Mouse (Mus musculus) testis, adult 2 months (tissue): ENCODE measurements at regions not wholly inside any gene's neighbourhood (a gene's known extent, or its start where the extent isn't known, plus 50 kb on each side); places are given as distances from the start of the nearest gene placed in this dataset.

Source experiments
- H3K27ac ChIP-seq: fragments of 200-500 bp; 2 replicates; pipeline ENCODE4 v1.5.1; 2012; ENCODE audit warnings: low read depth, low read length; ENCODE audit not compliant: control insufficient read depth, insufficient read depth
- H3K27me3 ChIP-seq: fragments of 200-500 bp; 2 replicates; pipeline ENCODE4 v1.6.1; 2012; ENCODE audit warnings: mild to moderate bottlenecking, low read length, moderate library complexity; ENCODE audit not compliant: control insufficient read depth, insufficient read depth
- H3K36me3 ChIP-seq: fragments of 200-500 bp; 2 replicates; pipeline ENCODE4 v1.6.1; 2012; ENCODE audit warnings: mild to moderate bottlenecking, low read length; ENCODE audit not compliant: control insufficient read depth, insufficient read depth
- H3K4me1 ChIP-seq: fragments of 200-500 bp; 2 replicates; pipeline ENCODE4 v1.6.1; 2012; ENCODE audit warnings: low read length; ENCODE audit not compliant: control insufficient read depth, insufficient read depth
- H3K4me3 ChIP-seq: fragments of 200-500 bp; 2 replicates; pipeline ENCODE4 v1.5.1; 2012; ENCODE audit warnings: low read depth, mild to moderate bottlenecking, low read length, moderate library complexity, mixed read lengths; ENCODE audit not compliant: control insufficient read depth
- CTCF ChIP-seq: fragments of 200-500 bp; IDR thresholded peaks from 2 replicates; pipeline ENCODE4 v1.5.1; 2012; ENCODE audit warnings: low read depth, mild to moderate bottlenecking, inconsistent platforms, low read length, moderate library complexity; ENCODE audit not compliant: control insufficient read depth, insufficient read depth, insufficient replicate concordance
- POLR2A ChIP-seq: fragments of 200-500 bp; IDR thresholded peaks from 2 replicates; pipeline ENCODE4 v1.6.1; 2012; ENCODE audit warnings: low read depth, mild to moderate bottlenecking, inconsistent platforms, low read length, moderate library complexity; ENCODE audit not compliant: control insufficient read depth

- no peak overlapping the region for H3K4me3 ChIP-seq
- no peaks in the 10 kb centered on the region for H3K36me3 ChIP-seq
- H3K27ac ChIP-seq: no peak overlapping the region
- H3K27me3 ChIP-seq: no peaks in the 10 kb centered on the region
- no peak for TF ChIP-seq POLR2A
- TF ChIP-seq CTCF: peak; percentile 80; the same call in 1 of the 2 replicates
- H3K4me1 ChIP-seq: peaks cover 7% of the 10 kb centered on the region
Measured at GRCm38 (mm10) chr2:75152477-75152990, 326.9 kb downstream of the Mtx2 start.

GRCm38 (mm10) chr2:75154448-75154847 lies 328.8 kb downstream of the Mtx2 start:
- Histone ChIP-seq H3K4me1 (peaks cover 3% of the 10 kb centered on the region; the same call in 1 of the 2 replicates), H3K27ac (peak overlapping the region; percentile 25; the same call in 1 of the 2 replicates), H3K27me3 (no peaks in the 10 kb centered on the region), H3K4me3 (no peak overlapping the region), H3K36me3 (no peaks in the 10 kb centered on the region)
- no peak for TF ChIP-seq POLR2A
- TF ChIP-seq CTCF: no peak

GRCm38 (mm10) chr2:75158581-75158980 lies 333.0 kb downstream of the Mtx2 start:
- TF ChIP-seq CTCF (no peak), POLR2A (no peak)
- Histone ChIP-seq H3K4me1 (no peaks in the 10 kb centered on the region), H3K27ac (no peak overlapping the region), H3K27me3 (no peaks in the 10 kb centered on the region), H3K36me3 (no peaks in the 10 kb centered on the region), H3K4me3 (no peak overlapping the region)

GRCm38 (mm10) chr2:75161075-75161474 lies 335.5 kb downstream of the Mtx2 start:
- TF ChIP-seq POLR2A: no peak
- no peak for TF ChIP-seq CTCF
- Histone ChIP-seq H3K4me3 (no peak overlapping the region), H3K36me3 (no peaks in the 10 kb centered on the region)

GRCm38 (mm10) chr2:75164987-75165386 lies 339.4 kb downstream of the Mtx2 start:
- no peaks in the 10 kb centered on the region for H3K4me1 ChIP-seq
- no peak overlapping the region for H3K27ac ChIP-seq
- no peaks in the 10 kb centered on the region for H3K27me3 ChIP-seq
- no peaks in the 10 kb centered on the region for H3K36me3 ChIP-seq
- H3K4me3 ChIP-seq: no peak overlapping the region
- TF ChIP-seq CTCF (no peak), POLR2A (no peak)

More at GRCm38 (mm10) chr2:75161075-75161474, 335.5 kb downstream of the Mtx2 start:
- Histone ChIP-seq H3K27me3 (no peaks in the 10 kb centered on the region), H3K4me1 (no peaks in the 10 kb centered on the region), H3K27ac (no peak overlapping the region)

- Histone ChIP-seq H3K4me3 (no peak overlapping the region), H3K27me3 (no peaks in the 10 kb centered on the region), H3K36me3 (no peaks in the 10 kb centered on the region), H3K4me1 (no peaks in the 10 kb centered on the region), H3K27ac (no peak overlapping the region)
- TF ChIP-seq CTCF: no peak
- no peak for TF ChIP-seq POLR2A
Measured at GRCm38 (mm10) chr2:75176267-75176666, 350.7 kb downstream of the Mtx2 start.

GRCm38 (mm10) chr2:75183293-75183692 lies 357.7 kb downstream of the Mtx2 start:
- H3K36me3 ChIP-seq: no peaks in the 10 kb centered on the region
- H3K4me1 ChIP-seq: no peaks in the 10 kb centered on the region
- no peak overlapping the region for H3K4me3 ChIP-seq
- H3K27me3 ChIP-seq: no peaks in the 10 kb centered on the region
- TF ChIP-seq CTCF (no peak), POLR2A (no peak)
- no peak overlapping the region for H3K27ac ChIP-seq
